Mouse (Mus musculus) ES-Bruce4 (cell line): ENCODE measurements at regions not wholly inside any gene's neighbourhood (a gene's known extent, or its start where the extent isn't known, plus 50 kb on each side); places are given as distances from the start of the nearest gene placed in this dataset.

Experiments used
- H3K27ac ChIP-seq: 2 replicates; pipeline ENCODE4 v1.5.1; 2012; ENCODE audit warnings: low read length, inconsistent platforms; ENCODE audit not compliant: insufficient read depth
- H3K27me3 ChIP-seq: 2 replicates; pipeline ENCODE4 v1.6.1; 2012; ENCODE audit warnings: mild to moderate bottlenecking, low read length, inconsistent platforms; ENCODE audit not compliant: control insufficient read depth, poor library complexity, insufficient read depth, severe bottlenecking
- H3K36me3 ChIP-seq: 2 replicates; pipeline ENCODE4 v1.6.1; 2012; ENCODE audit warnings: inconsistent platforms, mild to moderate bottlenecking, low read length, moderate library complexity; ENCODE audit not compliant: control insufficient read depth, poor library complexity, insufficient read depth, severe bottlenecking
- H3K4me1 ChIP-seq: one replicate; pipeline ENCODE4 v1.8.1; 2011; ENCODE audit warnings: low read length; ENCODE audit not compliant: control insufficient read depth, insufficient read depth
- H3K4me3 ChIP-seq: 2 replicates; pipeline ENCODE4 v1.5.1; 2011; ENCODE audit warnings: low read depth, mild to moderate bottlenecking, low read length
- H3K9ac ChIP-seq: 2 replicates; pipeline ENCODE4 v1.6.1; 2012; ENCODE audit warnings: low read depth, mild to moderate bottlenecking, inconsistent platforms; ENCODE audit not compliant: poor library complexity, severe bottlenecking
- H3K9me3 ChIP-seq: replicated peaks from 2 replicates; pipeline ENCODE4 v1.6.1; 2012; ENCODE audit warnings: mild to moderate bottlenecking, low read length, inconsistent platforms; ENCODE audit not compliant: control insufficient read depth, poor library complexity, insufficient read depth, severe bottlenecking
- CTCF ChIP-seq: IDR thresholded peaks from one replicate; pipeline ENCODE4 v1.8.1; 2011; ENCODE audit warnings: low read depth, low read length
- EP300 ChIP-seq: IDR thresholded peaks from 2 replicates; pipeline ENCODE4 v1.6.1; 2011; ENCODE audit warnings: low read depth, low read length; ENCODE audit not compliant: insufficient read depth
- POLR2A ChIP-seq: IDR thresholded peaks from one replicate; pipeline ENCODE4 v1.8.1; 2011; ENCODE audit warnings: low read length; ENCODE audit not compliant: insufficient read depth

- TF ChIP-seq POLR2A (no peak), CTCF (no peak), EP300 (no peak)
- no peak overlapping the region for H3K4me3 ChIP-seq
- H3K9me3 ChIP-seq, result no peaks in the 10 kb centered on the region
- H3K9ac ChIP-seq, result no peak overlapping the region
- no peaks in the 10 kb centered on the region for H3K4me1 ChIP-seq
- H3K27me3 ChIP-seq, result no peaks in the 10 kb centered on the region
- H3K36me3 ChIP-seq, result no peaks in the 10 kb centered on the region
- H3K27ac ChIP-seq, result no peak overlapping the region
These were observed 221.6 kb upstream of the Lama2 start for GRCm38 (mm10) chr10:27841042-27841709.

- Histone ChIP-seq H3K27me3 (no peaks in the 10 kb centered on the region), H3K36me3 (no peaks in the 10 kb centered on the region), H3K27ac (no peak overlapping the region), H3K9me3 (no peaks in the 10 kb centered on the region), H3K4me3 (no peak overlapping the region), H3K9ac (no peak overlapping the region), H3K4me1 (no peaks in the 10 kb centered on the region)
- TF ChIP-seq CTCF (no peak), EP300 (no peak), POLR2A (no peak)
These were observed 223.5 kb upstream of the Lama2 start for GRCm38 (mm10) chr10:27843010-27843409.

- no peaks in the 10 kb centered on the region for H3K4me1 ChIP-seq
- H3K27ac ChIP-seq, result no peak overlapping the region
These were observed 211.0 kb upstream of the Ptprk start for GRCm38 (mm10) chr10:27863625-27864024.

GRCm38 (mm10) chr10:27880867-27881266, 193.8 kb upstream of the Ptprk start:
- H3K27me3 ChIP-seq, result no peaks in the 10 kb centered on the region
- no peak overlapping the region for H3K4me3 ChIP-seq
- TF ChIP-seq EP300 (no peak), POLR2A (no peak), CTCF (no peak)
- no peak overlapping the region for H3K27ac ChIP-seq
- no peaks in the 10 kb centered on the region for H3K36me3 ChIP-seq
- H3K9me3 ChIP-seq, result no peaks in the 10 kb centered on the region
- no peaks in the 10 kb centered on the region for H3K4me1 ChIP-seq
- H3K9ac ChIP-seq, result no peak overlapping the region

More at GRCm38 (mm10) chr10:27863625-27864024, 211.0 kb upstream of the Ptprk start:
- no peaks in the 10 kb centered on the region for H3K9me3 ChIP-seq
- H3K27me3 ChIP-seq, result no peaks in the 10 kb centered on the region
- no peak overlapping the region for H3K9ac ChIP-seq
- H3K4me3 ChIP-seq, result no peak overlapping the region
- H3K36me3 ChIP-seq, result no peaks in the 10 kb centered on the region
- TF ChIP-seq POLR2A (no peak), EP300 (no peak), CTCF (no peak)

- no peaks in the 10 kb centered on the region for H3K36me3 ChIP-seq
- H3K27me3 ChIP-seq, result no peaks in the 10 kb centered on the region
- H3K27ac ChIP-seq, result no peak overlapping the region
- H3K9ac ChIP-seq, result no peak overlapping the region
- TF ChIP-seq EP300 (no peak), POLR2A (no peak), CTCF (no peak)
- no peak overlapping the region for H3K4me3 ChIP-seq
- H3K9me3 ChIP-seq, result peaks cover 18% of the 10 kb centered on the region
- H3K4me1 ChIP-seq, result no peaks in the 10 kb centered on the region
These were observed 182.7 kb upstream of the Ptprk start for GRCm38 (mm10) chr10:27891778-27892512.

- Histone ChIP-seq H3K9ac (no peak overlapping the region), H3K4me1 (no peaks in the 10 kb centered on the region), H3K9me3 (no peaks in the 10 kb centered on the region), H3K36me3 (no peaks in the 10 kb centered on the region), H3K27ac (no peak overlapping the region), H3K4me3 (no peak overlapping the region), H3K27me3 (no peaks in the 10 kb centered on the region)
- no peak for TF ChIP-seq EP300
- no peak for TF ChIP-seq CTCF
- TF ChIP-seq POLR2A, result no peak
These were observed 158.2 kb upstream of the Ptprk start for GRCm38 (mm10) chr10:27916406-27916805.
